8 mouse cellular contexts compared by ENCODE assay signal in the genomic region with DNA sequence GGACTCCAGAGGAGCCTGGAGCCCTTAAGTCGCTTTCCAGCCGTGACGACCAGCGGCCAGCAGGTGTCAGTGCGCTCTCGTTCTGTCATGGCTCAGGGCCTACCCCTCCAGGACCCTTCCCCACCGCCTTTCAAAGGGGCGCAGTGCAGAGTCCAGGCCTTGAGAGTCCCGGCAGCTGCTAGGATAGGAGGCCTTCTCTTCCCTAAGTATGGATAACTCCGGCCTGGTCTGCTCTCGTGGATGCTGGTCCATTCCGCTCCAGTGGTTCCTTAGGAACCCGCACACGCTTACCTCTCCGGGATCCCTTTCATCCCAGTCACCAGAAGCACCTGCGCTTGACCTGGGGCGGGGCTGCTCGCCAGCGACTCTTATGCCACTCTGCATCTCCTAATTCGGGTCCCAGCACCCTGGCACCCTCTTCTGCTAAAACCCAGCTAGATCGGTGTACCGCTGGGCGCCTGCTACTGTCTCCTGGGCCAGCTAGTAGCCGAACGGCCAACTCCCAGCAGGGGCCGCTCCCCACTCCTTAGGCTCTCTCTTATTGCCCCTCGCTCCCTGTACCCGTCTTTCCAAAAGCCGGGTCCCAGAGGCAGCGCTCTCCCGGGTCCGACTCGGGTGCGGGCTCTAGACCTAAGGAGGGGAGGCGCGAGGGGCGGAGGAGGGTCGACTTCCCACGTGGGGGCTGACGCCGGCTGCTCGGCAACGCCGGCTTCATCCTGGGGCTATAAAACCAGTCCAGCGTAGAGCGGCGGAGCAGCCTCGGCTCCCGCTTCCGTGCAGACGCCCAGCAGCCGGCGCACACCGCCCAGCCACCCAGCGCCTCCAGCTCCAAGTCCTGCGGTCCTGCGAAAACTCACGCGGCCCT. TPM values are rescaled to one million over a fixed set of nuclear protein-coding genes. Genes with fewer than 3 reads are reported as not detected.
DNase-seq lines count a peak whose midpoint lies in the region; ATAC-seq and TF ChIP-seq lines count a peak whose summit lies in the region.

No protein-coding gene starts in this region.

- DNase-seq in adrenal gland, postnatal 36 days = peak; percentile 58 to 66
- peak; percentile 69 for DNase-seq in kidney, postnatal 14 days
- DNase-seq in thymus, postnatal 14 days = peak; percentile 61

- H3K27me3 ChIP-seq in heart, embryonic 15.5 days = peaks cover 65% of the 10 kb centered on the region
- peaks cover 78% of the 10 kb centered on the region for H3K27me3 ChIP-seq in liver, embryonic 12.5 days (replicated peaks)
- H3K27me3 ChIP-seq in neural tube, embryonic 12.5 days (replicated peaks) = peaks cover 45% of the 10 kb centered on the region

- TF ChIP-seq CTCF in embryonic fibroblast, embryonic 13.5 days (IDR thresholded peaks at IDR 0.05; ENCODE audit: borderline replicate concordance, insufficient read depth, low read length) = peak; percentile 97

- 0 out of 2 replicates have a peak, but pooled peaks have one; percentile 43 for TF ChIP-seq POLR2A in embryonic fibroblast, embryonic 13.5 days (IDR thresholded peaks at IDR 0.05; ENCODE audit: low read depth, low read length)

- H3K9me3 ChIP-seq in heart, embryonic 15.5 days (replicated peaks) = no peaks in the 10 kb centered on the region
- no peaks in the 10 kb centered on the region for H3K9me3 ChIP-seq in liver, embryonic 12.5 days (replicated peaks)
- H3K9me3 ChIP-seq in neural tube, embryonic 12.5 days = no peaks in the 10 kb centered on the region

- peak overlapping the region; percentile 98 for H3K4me2 ChIP-seq in heart, embryonic 15.5 days
- H3K4me2 ChIP-seq in liver, embryonic 12.5 days = peak overlapping the region; percentile 75
- H3K4me2 ChIP-seq in neural tube, embryonic 12.5 days (replicated peaks) = peak overlapping the region; percentile 100

- peak overlapping the region; percentile 58 for H3K9ac ChIP-seq in heart, embryonic 15.5 days
- no peak overlapping the region for H3K9ac ChIP-seq in liver, embryonic 12.5 days
- peak overlapping the region; percentile 64 for H3K9ac ChIP-seq in neural tube, embryonic 12.5 days

- peak; percentile 32 for ATAC-seq in CD4-positive, CD25-positive, alpha-beta regulatory T cell, adult 4 months
- peak; percentile 68 for ATAC-seq in heart, embryonic 15.5 days (replicated peaks; ENCODE audit: insufficient number of reproducible peaks, insufficient read depth, low FRiP score, low read depth)
- ATAC-seq in liver, embryonic 12.5 days = peak; percentile 46; the same call in 1 of the 2 replicates
- peak; percentile 91 for ATAC-seq in neural tube, embryonic 12.5 days (ENCODE audit: low FRiP score, low read depth)

- WGBS in heart, embryonic 15.5 days = under 1% methylated on average over 59 of the region's 59 CpGs
- WGBS in liver, embryonic 12.5 days (ENCODE audit: insufficient replicate concordance) = 1% methylated on average over 59 of the region's 59 CpGs
- under 1% methylated on average over 59 of the region's 59 CpGs for WGBS in neural tube, embryonic 12.5 days

- H3K4me1 ChIP-seq in embryonic fibroblast, embryonic 13.5 days (ENCODE audit: control insufficient read depth, insufficient read depth, low read length) = no peaks in the 10 kb centered on the region
- H3K4me1 ChIP-seq in heart, embryonic 15.5 days (replicated peaks) = peaks cover 48% of the 10 kb centered on the region
- peaks cover 43% of the 10 kb centered on the region for H3K4me1 ChIP-seq in liver, embryonic 12.5 days
- H3K4me1 ChIP-seq in neural tube, embryonic 12.5 days = peaks cover 26% of the 10 kb centered on the region

- peak overlapping the region; percentile 39 for H3K4me3 ChIP-seq in embryonic fibroblast, embryonic 13.5 days (ENCODE audit: insufficient read depth, low read length)
- H3K4me3 ChIP-seq in heart, embryonic 15.5 days = peak overlapping the region; percentile 62
- H3K4me3 ChIP-seq in liver, embryonic 12.5 days = peak overlapping the region; percentile 53
- H3K4me3 ChIP-seq in neural tube, embryonic 12.5 days = peak overlapping the region; percentile 53

- no peaks in the 10 kb centered on the region for H3K36me3 ChIP-seq in heart, embryonic 15.5 days
- no peaks in the 10 kb centered on the region for H3K36me3 ChIP-seq in liver, embryonic 12.5 days
- no peaks in the 10 kb centered on the region for H3K36me3 ChIP-seq in neural tube, embryonic 12.5 days

- H3K27ac ChIP-seq in embryonic fibroblast, embryonic 13.5 days (ENCODE audit: insufficient read depth, low read length) = no peak overlapping the region
- no peak overlapping the region for H3K27ac ChIP-seq in heart, embryonic 15.5 days
- no peak overlapping the region for H3K27ac ChIP-seq in liver, embryonic 12.5 days
- peak overlapping the region; percentile 0; the same call in 1 of the 2 replicates for H3K27ac ChIP-seq in neural tube, embryonic 12.5 days

RNA-seq across cellular contexts. Expression of gene Adra2a, which starts 0.8 kb away (rescaled TPM):
- polyA plus RNA-seq in CD4-positive, CD25-positive, alpha-beta regulatory T cell, adult 4 months (2017; shearing (Covaris generic)) = not detected
- under 1 TPM; 0.36 to 0.40 TPM for total RNA-seq in adrenal gland, postnatal 36 days (2021)
- 5.5 TPM in 2 replicates for polyA plus RNA-seq in embryonic fibroblast, embryonic 13.5 days (2011; ENCODE audit: insufficient read length, low read depth, missing spikeins)
- polyA plus RNA-seq in heart, embryonic 15.5 days (2015; fragmentation: Nextera tagmentation; extraction: Ambion mirVana) = 0.05 and 0.19 TPM in 2 replicates
- polyA plus RNA-seq in liver, embryonic 12.5 days (2016; fragmentation: Nextera tagmentation; extraction: Ambion mirVana) = 0.18 and 0.20 TPM in 2 replicates
- 2.7 and 3.6 TPM in 2 replicates for polyA plus RNA-seq in neural tube, embryonic 12.5 days (2016; fragmentation: Nextera tagmentation; extraction: Ambion mirVana)

Comparison
In these comparisons a context has a peak if more than half of its experiments do, and no peak if none do; other contexts are left out.
1. ATAC-seq: peak in every context shown above with its lines; median percentile 91 in neural tube, embryonic 12.5 days; 68 in heart, embryonic 15.5 days; 46 in liver, embryonic 12.5 days; 32 in CD4-positive, CD25-positive, alpha-beta regulatory T cell, adult 4 months.